Mouse (Mus musculus): ENCODE results near the gene Trem1. TPM values are rescaled to one million over a fixed set of nuclear protein-coding genes. Genes with fewer than 3 reads are reported as not detected.

Gene Trem1
- total RNA-seq, 1 experiment, result not detected

DNA sequence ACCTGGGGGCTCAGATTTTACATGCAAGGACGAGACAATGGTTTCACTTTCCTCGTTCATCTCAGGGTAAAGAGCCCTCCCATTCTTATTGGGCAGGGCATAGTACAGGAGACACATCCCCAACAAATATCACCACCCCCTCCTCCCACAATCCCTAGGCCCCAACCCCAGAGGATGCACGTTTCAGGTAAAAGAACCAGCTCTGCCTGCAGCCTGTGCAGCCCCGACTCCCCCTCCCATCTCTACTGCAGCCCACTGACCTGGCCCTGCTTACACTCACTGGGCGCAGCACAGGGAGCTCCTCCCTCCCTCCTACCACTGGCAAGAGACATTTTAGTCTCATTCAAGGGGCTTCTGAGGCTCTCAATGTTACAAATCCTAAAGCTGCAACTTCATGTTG, 19.1 kb upstream of the Trem1 start:
- no peak for TF ChIP-seq CHD2 (IDR thresholded peaks at IDR 0.05; ENCODE audit: low read depth, low read length)
- no peak for TF ChIP-seq HCFC1 (IDR thresholded peaks at IDR 0.05; ENCODE audit: borderline replicate concordance, insufficient read depth, low read length)
- no peak for TF ChIP-seq MAFK (IDR thresholded peaks at IDR 0.05; ENCODE audit: insufficient read depth, low read depth, low read length)
- TF ChIP-seq ZNF384 (IDR thresholded peaks at IDR 0.05; ENCODE audit: low read depth, low read length), result no peak
- TF ChIP-seq ZC3H11A (IDR thresholded peaks at IDR 0.05; ENCODE audit: borderline replicate concordance, low read depth, low read length), result no peak
- no peaks in the 10 kb centered on the region for H3K36me3 ChIP-seq (ENCODE audit: control insufficient read depth, insufficient read depth, low read length, poor library complexity, severe bottlenecking)
- in situ Hi-C loops (cut with MboI; ENCODE audit: low sequenced_read_pairs in 2 of 2, unreplicated experiment in 2 of 2), result no loop called here
- no peak overlapping the region for H3K4me3 ChIP-seq (ENCODE audit: insufficient read depth in 1 of 2, low read depth in 1 of 2, low read length in 2 of 2, poor library complexity in 1 of 2, severe bottlenecking in 1 of 2)
- no peaks in the 10 kb centered on the region for H3K9me3 ChIP-seq (ENCODE audit: control insufficient read depth, insufficient read depth, low read depth, low read length)
- DNase-seq (ENCODE audit: low read depth, low spot score), result no peak
- no peak overlapping the region for H3K9ac ChIP-seq (ENCODE audit: insufficient read depth, low read depth, low read length, poor library complexity, severe bottlenecking)
- H3K27ac ChIP-seq (ENCODE audit: insufficient read depth, low read depth, low read length, poor library complexity, severe bottlenecking), result no peak overlapping the region
- H3K4me1 ChIP-seq (ENCODE audit: control insufficient read depth in 2 of 2, insufficient read depth in 2 of 2, low read length in 2 of 2, poor library complexity in 1 of 2), result no peaks in the 10 kb centered on the region

DNA sequence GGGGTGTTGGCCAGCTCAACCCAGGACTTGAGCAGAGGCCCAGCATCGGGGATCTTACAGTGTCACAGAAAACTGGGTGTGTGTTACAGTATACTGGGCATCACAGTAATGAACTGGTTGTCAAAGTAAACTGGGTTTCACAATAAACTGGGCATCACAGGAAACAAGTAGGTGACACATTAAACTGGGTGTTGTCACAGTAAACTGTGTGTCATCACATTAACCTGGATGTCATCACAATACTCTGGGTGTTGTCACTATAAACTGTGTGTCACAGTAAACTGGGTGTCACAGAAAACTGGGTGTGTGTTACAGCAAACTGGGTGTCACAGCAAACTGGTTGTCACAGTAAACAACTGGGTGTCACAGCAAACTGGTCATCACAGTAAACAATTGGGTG, 17.1 kb upstream of the Trem1 start:
- no peak for TF ChIP-seq CHD2 (IDR thresholded peaks at IDR 0.05; ENCODE audit: low read depth, low read length)
- no peak for TF ChIP-seq ZC3H11A (IDR thresholded peaks at IDR 0.05; ENCODE audit: borderline replicate concordance, low read depth, low read length)
- no peak for TF ChIP-seq HCFC1 (IDR thresholded peaks at IDR 0.05; ENCODE audit: borderline replicate concordance, insufficient read depth, low read length)
- TF ChIP-seq ZNF384 (IDR thresholded peaks at IDR 0.05; ENCODE audit: low read depth, low read length), result no peak
- no peak for TF ChIP-seq MAFK (IDR thresholded peaks at IDR 0.05; ENCODE audit: insufficient read depth, low read depth, low read length)
- in situ Hi-C loops (cut with MboI; ENCODE audit: low sequenced_read_pairs in 2 of 2, unreplicated experiment in 2 of 2), result no loop called here
- no peak for DNase-seq (ENCODE audit: low read depth, low spot score)

DNA sequence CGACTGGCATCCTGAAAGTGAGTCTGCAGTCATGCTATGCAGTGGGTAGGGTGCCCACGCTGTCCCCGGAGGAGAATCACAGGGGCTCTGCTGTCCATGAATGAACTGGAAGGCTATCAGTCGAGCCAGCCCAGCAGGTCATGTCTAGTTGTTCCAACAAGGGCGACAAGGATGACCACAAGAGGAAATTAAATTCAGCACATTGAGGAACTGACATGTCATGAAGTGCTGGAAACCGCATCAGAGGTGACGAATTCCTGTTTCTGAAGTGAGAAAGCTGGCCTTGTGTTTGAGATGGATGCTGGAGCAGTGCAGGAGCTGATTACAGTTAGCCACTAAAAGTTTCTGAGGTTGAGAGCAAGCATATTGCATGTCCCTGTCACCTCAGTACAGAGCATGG, 1.9 kb upstream of the Trem1 start:
- Histone ChIP-seq H3K9ac (ENCODE audit: insufficient read depth, low read depth, low read length, poor library complexity, severe bottlenecking) (no peak overlapping the region), H3K27ac (ENCODE audit: insufficient read depth, low read depth, low read length, poor library complexity, severe bottlenecking) (no peak overlapping the region), H3K4me1 (ENCODE audit: control insufficient read depth in 2 of 2, insufficient read depth in 2 of 2, low read length in 2 of 2, poor library complexity in 1 of 2) (no peaks in the 10 kb centered on the region), H3K36me3 (ENCODE audit: control insufficient read depth, insufficient read depth, low read length, poor library complexity, severe bottlenecking) (no peaks in the 10 kb centered on the region), H3K9me3 (ENCODE audit: control insufficient read depth, insufficient read depth, low read depth, low read length) (no peaks in the 10 kb centered on the region), H3K4me3 (ENCODE audit: insufficient read depth in 1 of 2, low read depth in 1 of 2, low read length in 2 of 2, poor library complexity in 1 of 2, severe bottlenecking in 1 of 2) (no peak overlapping the region)
- DNase-seq (ENCODE audit: low read depth, low spot score), result no peak
- in situ Hi-C loops (cut with MboI; ENCODE audit: low sequenced_read_pairs in 2 of 2, unreplicated experiment in 2 of 2), result no loop called here
- TF ChIP-seq ZC3H11A (IDR thresholded peaks at IDR 0.05; ENCODE audit: borderline replicate concordance, low read depth, low read length), result no peak
- no peak for TF ChIP-seq CHD2 (IDR thresholded peaks at IDR 0.05; ENCODE audit: low read depth, low read length)
- TF ChIP-seq ZNF384 (IDR thresholded peaks at IDR 0.05; ENCODE audit: low read depth, low read length), result no peak
- no peak for TF ChIP-seq HCFC1 (IDR thresholded peaks at IDR 0.05; ENCODE audit: borderline replicate concordance, insufficient read depth, low read length)
- TF ChIP-seq MAFK (IDR thresholded peaks at IDR 0.05; ENCODE audit: insufficient read depth, low read depth, low read length), result no peak

More for the DNA sequence above, 17.1 kb upstream of the Trem1 start:
- Histone ChIP-seq H3K9ac (ENCODE audit: insufficient read depth, low read depth, low read length, poor library complexity, severe bottlenecking) (no peak overlapping the region), H3K27ac (ENCODE audit: insufficient read depth, low read depth, low read length, poor library complexity, severe bottlenecking) (no peak overlapping the region), H3K9me3 (ENCODE audit: control insufficient read depth, insufficient read depth, low read depth, low read length) (no peaks in the 10 kb centered on the region), H3K4me1 (ENCODE audit: control insufficient read depth in 2 of 2, insufficient read depth in 2 of 2, low read length in 2 of 2, poor library complexity in 1 of 2) (no peaks in the 10 kb centered on the region), H3K36me3 (ENCODE audit: control insufficient read depth, insufficient read depth, low read length, poor library complexity, severe bottlenecking) (no peaks in the 10 kb centered on the region), H3K4me3 (ENCODE audit: insufficient read depth in 1 of 2, low read depth in 1 of 2, low read length in 2 of 2, poor library complexity in 1 of 2, severe bottlenecking in 1 of 2) (no peak overlapping the region)

DNA sequence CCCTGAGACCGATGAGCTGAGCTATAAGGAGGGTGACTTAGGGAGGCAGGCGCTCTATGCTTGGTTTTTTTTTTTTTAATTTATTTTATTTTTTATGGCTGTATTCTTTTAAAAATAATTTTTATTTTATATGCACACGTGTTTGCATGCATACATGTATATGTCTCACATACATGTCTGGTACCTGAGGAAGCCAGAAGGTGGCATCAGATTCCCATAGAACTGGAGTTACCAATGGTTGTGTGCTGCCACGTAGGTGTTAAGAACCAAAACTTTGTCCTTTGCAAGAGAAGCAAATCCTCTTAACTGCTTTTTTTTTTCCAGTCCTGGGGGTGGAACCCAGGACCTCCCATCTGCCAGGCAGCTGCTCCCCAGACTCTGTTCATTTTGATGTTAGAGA, 1.2 kb downstream of the Trem1 start:
- in situ Hi-C loops (cut with MboI; ENCODE audit: low sequenced_read_pairs in 2 of 2, unreplicated experiment in 2 of 2), result no loop called here
- Histone ChIP-seq H3K4me1 (ENCODE audit: control insufficient read depth in 2 of 2, insufficient read depth in 2 of 2, low read length in 2 of 2, poor library complexity in 1 of 2) (no peaks in the 10 kb centered on the region), H3K9me3 (ENCODE audit: control insufficient read depth, insufficient read depth, low read depth, low read length) (no peaks in the 10 kb centered on the region), H3K27ac (ENCODE audit: insufficient read depth, low read depth, low read length, poor library complexity, severe bottlenecking) (no peak overlapping the region), H3K4me3 (ENCODE audit: insufficient read depth in 1 of 2, low read depth in 1 of 2, low read length in 2 of 2, poor library complexity in 1 of 2, severe bottlenecking in 1 of 2) (no peak overlapping the region), H3K36me3 (ENCODE audit: control insufficient read depth, insufficient read depth, low read length, poor library complexity, severe bottlenecking) (no peaks in the 10 kb centered on the region), H3K9ac (ENCODE audit: insufficient read depth, low read depth, low read length, poor library complexity, severe bottlenecking) (no peak overlapping the region)
- no peak for TF ChIP-seq ZNF384 (IDR thresholded peaks at IDR 0.05; ENCODE audit: low read depth, low read length)
- TF ChIP-seq ZC3H11A (IDR thresholded peaks at IDR 0.05; ENCODE audit: borderline replicate concordance, low read depth, low read length), result no peak
- TF ChIP-seq MAFK (IDR thresholded peaks at IDR 0.05; ENCODE audit: insufficient read depth, low read depth, low read length), result no peak
- no peak for TF ChIP-seq CHD2 (IDR thresholded peaks at IDR 0.05; ENCODE audit: low read depth, low read length)
- TF ChIP-seq HCFC1 (IDR thresholded peaks at IDR 0.05; ENCODE audit: borderline replicate concordance, insufficient read depth, low read length), result no peak
- DNase-seq (ENCODE audit: low read depth, low spot score), result no peak

DNA sequence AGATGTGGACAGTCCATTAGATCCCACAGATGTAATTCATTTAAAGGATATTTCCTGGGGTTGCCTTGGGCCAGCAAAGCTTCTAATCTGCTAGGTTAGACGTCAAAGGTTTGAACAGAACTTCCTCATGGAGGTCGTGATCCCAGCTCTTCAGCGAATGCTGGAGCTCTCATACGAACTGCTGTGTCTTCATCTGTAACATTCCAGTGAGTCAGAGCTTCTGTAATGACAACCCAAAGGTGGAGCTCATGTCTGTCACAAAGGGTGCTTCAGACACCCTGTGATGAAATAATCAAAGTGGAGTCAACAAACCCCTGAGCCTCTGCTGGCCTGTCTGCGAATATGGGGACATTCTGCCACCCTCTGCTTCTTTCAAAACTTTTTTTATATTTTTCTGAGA, 2.0 kb downstream of the Trem1 start:
- no peak for DNase-seq (ENCODE audit: low read depth, low spot score)
- Histone ChIP-seq H3K27ac (ENCODE audit: insufficient read depth, low read depth, low read length, poor library complexity, severe bottlenecking) (no peak overlapping the region), H3K36me3 (ENCODE audit: control insufficient read depth, insufficient read depth, low read length, poor library complexity, severe bottlenecking) (no peaks in the 10 kb centered on the region), H3K4me3 (ENCODE audit: insufficient read depth in 1 of 2, low read depth in 1 of 2, low read length in 2 of 2, poor library complexity in 1 of 2, severe bottlenecking in 1 of 2) (no peak overlapping the region), H3K4me1 (ENCODE audit: control insufficient read depth in 2 of 2, insufficient read depth in 2 of 2, low read length in 2 of 2, poor library complexity in 1 of 2) (no peaks in the 10 kb centered on the region), H3K9ac (ENCODE audit: insufficient read depth, low read depth, low read length, poor library complexity, severe bottlenecking) (no peak overlapping the region), H3K9me3 (ENCODE audit: control insufficient read depth, insufficient read depth, low read depth, low read length) (no peaks in the 10 kb centered on the region)
- in situ Hi-C loops (cut with MboI; ENCODE audit: low sequenced_read_pairs in 2 of 2, unreplicated experiment in 2 of 2), result no loop called here
- TF ChIP-seq HCFC1 (IDR thresholded peaks at IDR 0.05; ENCODE audit: borderline replicate concordance, insufficient read depth, low read length) (no peak), ZNF384 (IDR thresholded peaks at IDR 0.05; ENCODE audit: low read depth, low read length) (no peak), ZC3H11A (IDR thresholded peaks at IDR 0.05; ENCODE audit: borderline replicate concordance, low read depth, low read length) (no peak), MAFK (IDR thresholded peaks at IDR 0.05; ENCODE audit: insufficient read depth, low read depth, low read length) (no peak), CHD2 (IDR thresholded peaks at IDR 0.05; ENCODE audit: low read depth, low read length) (no peak)

All from ES-E14 (cell line).